Mouse (Mus musculus) liver, embryonic 14.5 days (tissue): ENCODE data around the gene Gm28230. TPM values are rescaled to one million over a fixed set of nuclear protein-coding genes. Genes with fewer than 3 reads are reported as not detected.

Source experiments
- ATAC-seq: fragments of 200-750 bp; cut with Nextera tagmentation; 2 replicates; pipeline ENCODE4 v1.8.0; 2017; ENCODE audit warnings: moderate number of reproducible peaks, mild to moderate bottlenecking, moderate library complexity; ENCODE audit not compliant: insufficient read depth
- DNase-seq, 3 experiments: peaks; one replicate each; pipeline ENCODE4 v3.0.0-alpha.2; 2012 to 2013; ENCODE audit warnings: low read depth in 3 of 3, low spot score in 3 of 3
- H3K27ac ChIP-seq: fragments of 300-500 bp; sonication (generic); 2 replicates; pipeline ENCODE4 v1.5.1; 2014; ENCODE audit warnings: moderate library complexity, mild to moderate bottlenecking, control low read depth, inconsistent platforms
- H3K27me3 ChIP-seq: fragments of 300-500 bp; sonication (generic); 2 replicates; pipeline ENCODE4 v1.6.1; 2014; ENCODE audit warnings: mild to moderate bottlenecking, low read length, moderate library complexity; ENCODE audit not compliant: control insufficient read depth, insufficient read depth
- H3K36me3 ChIP-seq: fragments of 300-500 bp; sonication (generic); replicated peaks from 2 replicates; pipeline ENCODE4 v1.6.1; 2014; ENCODE audit warnings: low read depth; ENCODE audit not compliant: control insufficient read depth, insufficient read depth
- H3K4me1 ChIP-seq, 2 experiments: fragments of 200-500 bp in 1 of 2; fragments of 300-500 bp in 1 of 2; sonication (generic) in 1 of 2; replicated peaks; 2 replicates each; pipeline ENCODE4 v1.6.1; 2012 to 2014; ENCODE audit warnings: antibody characterized with exemption in 1 of 2, inconsistent platforms in 1 of 2, low read length in 1 of 2; ENCODE audit not compliant: control insufficient read depth in 2 of 2, insufficient read depth in 2 of 2
- H3K4me2 ChIP-seq: fragments of 300-500 bp; sonication (generic); 2 replicates; pipeline ENCODE4 v1.6.1; 2014; ENCODE audit warnings: low read depth, mild to moderate bottlenecking, control low read depth, moderate library complexity
- H3K4me3 ChIP-seq, 2 experiments: fragments of 200-500 bp in 1 of 2; fragments of 300-500 bp in 1 of 2; sonication (generic) in 1 of 2; 2 replicates each; pipeline ENCODE4 v1.5.1; 2012 to 2014; ENCODE audit warnings: low read depth in 2 of 2, low read length in 2 of 2, mild to moderate bottlenecking in 2 of 2, control low read depth in 1 of 2, inconsistent platforms in 1 of 2, moderate library complexity in 1 of 2; ENCODE audit not compliant: insufficient read depth in 1 of 2
- H3K9ac ChIP-seq: fragments of 300-500 bp; sonication (generic); replicated peaks from 2 replicates; pipeline ENCODE4 v1.6.1; 2014; ENCODE audit warnings: mild to moderate bottlenecking, control low read depth, moderate library complexity
- H3K9me3 ChIP-seq: fragments of 300-500 bp; sonication (generic); 2 replicates; pipeline ENCODE4 v1.6.1; 2016; ENCODE audit warnings: low read length, mixed read lengths; ENCODE audit not compliant: control insufficient read depth
- CTCF ChIP-seq: IDR thresholded peaks from 2 replicates; pipeline ENCODE4 v1.5.1; 2016; ENCODE audit warnings: antibody characterized with exemption, low read depth, control low read depth
- EP300 ChIP-seq: IDR thresholded peaks from 2 replicates; pipeline ENCODE4 v1.6.1; 2016; ENCODE audit warnings: antibody characterized with exemption, low read depth
- WGBS: fragments of 180-500 bp; shearing (Covaris S2); extraction: QIAGEN DNeasy Blood & Tissue Kit; methylation state at CpG from one replicate; pipeline ENCODE4 v1.1.7; 2014; ENCODE audit not compliant: insufficient replicate concordance; 5-methylcytosine and 5-hydroxymethylcytosine counted together
- polyA plus RNA-seq, 2 experiments: library from polyadenylated mRNA; depleted of rRNA in 1 of 2; stranded (reverse) in 1 of 2; unstranded in 1 of 2; fragments of >200 nt; fragmentation: Nextera tagmentation in 1 of 2; extraction: Ambion mirVana in 1 of 2; gene quantifications; 2 replicates each; pipeline versions ENCODE4 v1.2.1 to v1.2.3; 2012 to 2014

Gene Gm28230
- polyA plus RNA-seq, 2 experiments, result not detected

DNA sequence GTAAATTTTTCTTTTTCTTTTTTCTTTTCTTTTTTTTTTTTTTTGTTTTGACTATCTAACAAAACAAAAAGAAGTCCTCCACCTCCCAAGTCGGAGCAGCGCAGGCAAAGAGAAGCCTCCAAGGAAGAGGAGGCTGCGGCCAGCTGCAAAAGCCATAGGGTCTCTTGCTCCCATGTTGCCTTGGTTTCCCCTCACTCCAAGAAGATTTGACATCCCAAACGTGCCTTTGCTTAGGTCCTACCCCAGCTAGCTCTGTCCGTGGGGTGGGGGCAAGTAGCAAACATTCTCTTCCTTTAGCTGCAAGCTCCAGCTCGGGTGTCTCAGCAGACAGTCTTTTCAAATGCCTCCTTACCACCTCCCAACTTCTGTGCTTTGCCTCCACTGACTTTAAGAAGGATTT lies 7.2 kb downstream of the Gm28230 start:
- H3K9ac ChIP-seq, result no peak overlapping the region
- no peaks in the 10 kb centered on the region for H3K9me3 ChIP-seq
- ATAC-seq (no peak), DNase-seq (no peak)
- peaks cover 99% of the 10 kb centered on the region for H3K27me3 ChIP-seq
- no peak overlapping the region for H3K4me3 ChIP-seq
- no peaks in the 10 kb centered on the region for H3K36me3 ChIP-seq
- H3K4me1 ChIP-seq, result no peaks in the 10 kb centered on the region
- no peak overlapping the region for H3K27ac ChIP-seq
- no peak overlapping the region for H3K4me2 ChIP-seq
- 2% methylated on average over 6 of the region's 6 CpGs for WGBS
- no peak for TF ChIP-seq EP300
- TF ChIP-seq CTCF, result no peak

DNA sequence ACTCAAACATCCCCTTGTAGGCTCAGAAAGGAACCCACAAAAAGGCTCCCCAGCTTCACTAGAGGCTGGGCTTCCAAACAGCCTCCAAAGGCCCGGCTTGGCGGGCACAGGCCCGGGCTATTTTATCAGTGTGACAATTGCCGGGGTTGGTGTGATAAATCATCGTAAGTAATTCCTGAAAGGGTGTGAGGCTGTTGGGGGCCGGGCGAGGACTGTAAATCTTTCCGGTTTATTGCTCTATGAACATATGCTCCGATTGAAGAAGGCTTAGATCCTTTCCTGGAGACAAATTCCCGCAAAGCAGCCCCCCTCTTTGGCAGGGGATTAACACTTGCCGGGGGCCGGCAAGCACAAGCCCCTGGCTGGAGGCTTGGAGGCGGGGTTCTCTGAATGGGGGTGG lies 7.9 kb downstream of the Gm28230 start:
- no peak for TF ChIP-seq EP300
- H3K36me3 ChIP-seq, result no peaks in the 10 kb centered on the region
- no peak for ATAC-seq
- no peak for DNase-seq
- no peaks in the 10 kb centered on the region for H3K9me3 ChIP-seq
- no peak overlapping the region for H3K4me2 ChIP-seq
- H3K4me1 ChIP-seq, result no peaks in the 10 kb centered on the region
- 5% methylated on average over 13 of the region's 13 CpGs for WGBS
- H3K4me3 ChIP-seq, result no peak overlapping the region
- H3K9ac ChIP-seq, result no peak overlapping the region
- H3K27me3 ChIP-seq, result peaks cover 99% of the 10 kb centered on the region
- no peak overlapping the region for H3K27ac ChIP-seq

DNA sequence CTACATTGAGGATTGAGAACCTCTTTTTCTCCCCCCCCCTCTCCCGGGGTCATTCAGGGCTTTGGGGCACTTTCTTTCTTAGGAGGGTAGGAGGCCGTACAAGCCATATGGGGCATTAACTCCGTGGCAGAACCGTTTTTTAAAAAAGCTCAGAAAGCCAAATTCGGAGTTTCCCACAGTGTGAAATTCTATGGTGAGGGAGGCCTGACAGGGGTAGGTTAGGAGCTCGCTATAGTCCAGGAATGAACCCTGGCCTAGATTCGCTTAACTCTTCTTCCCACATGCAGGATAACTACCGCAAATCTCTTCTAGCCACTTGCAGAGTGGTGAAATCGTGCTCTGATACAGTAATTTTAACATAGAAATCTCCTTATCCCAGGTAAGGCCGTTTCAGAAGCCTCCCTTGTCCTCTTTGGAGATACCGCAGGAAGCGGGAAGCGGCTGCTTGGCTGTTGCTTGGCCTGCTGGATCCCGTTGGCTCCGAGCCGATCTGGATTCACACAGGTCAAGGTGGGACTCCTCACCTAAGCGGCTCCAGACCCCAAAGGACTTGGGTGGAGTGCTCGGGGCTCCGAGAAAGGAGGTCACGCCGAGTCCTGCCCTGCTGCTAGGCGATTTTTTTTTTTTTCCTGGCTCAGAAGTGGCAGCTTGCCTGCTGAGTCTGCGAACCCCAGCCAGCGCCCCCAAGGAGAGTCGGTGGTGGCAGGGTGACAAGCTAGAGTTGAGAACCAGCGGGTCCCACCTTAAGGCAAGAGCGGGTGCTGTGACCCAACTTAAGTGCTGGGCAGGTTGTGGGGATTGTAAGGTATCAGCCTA lies 8.7 kb downstream of the Gm28230 start:
- ATAC-seq (no peak), DNase-seq (no peak)
- 8% methylated on average over 27 of the region's 27 CpGs for WGBS
- Histone ChIP-seq H3K4me1 (no peaks in the 10 kb centered on the region), H3K4me3 (no peak overlapping the region), H3K9me3 (no peaks in the 10 kb centered on the region), H3K27ac (no peak overlapping the region), H3K27me3 (peaks cover 100% of the 10 kb centered on the region), H3K4me2 (no peak overlapping the region), H3K36me3 (no peaks in the 10 kb centered on the region), H3K9ac (no peak overlapping the region)
- TF ChIP-seq EP300, result no peak
- TF ChIP-seq CTCF, result no peak

DNA sequence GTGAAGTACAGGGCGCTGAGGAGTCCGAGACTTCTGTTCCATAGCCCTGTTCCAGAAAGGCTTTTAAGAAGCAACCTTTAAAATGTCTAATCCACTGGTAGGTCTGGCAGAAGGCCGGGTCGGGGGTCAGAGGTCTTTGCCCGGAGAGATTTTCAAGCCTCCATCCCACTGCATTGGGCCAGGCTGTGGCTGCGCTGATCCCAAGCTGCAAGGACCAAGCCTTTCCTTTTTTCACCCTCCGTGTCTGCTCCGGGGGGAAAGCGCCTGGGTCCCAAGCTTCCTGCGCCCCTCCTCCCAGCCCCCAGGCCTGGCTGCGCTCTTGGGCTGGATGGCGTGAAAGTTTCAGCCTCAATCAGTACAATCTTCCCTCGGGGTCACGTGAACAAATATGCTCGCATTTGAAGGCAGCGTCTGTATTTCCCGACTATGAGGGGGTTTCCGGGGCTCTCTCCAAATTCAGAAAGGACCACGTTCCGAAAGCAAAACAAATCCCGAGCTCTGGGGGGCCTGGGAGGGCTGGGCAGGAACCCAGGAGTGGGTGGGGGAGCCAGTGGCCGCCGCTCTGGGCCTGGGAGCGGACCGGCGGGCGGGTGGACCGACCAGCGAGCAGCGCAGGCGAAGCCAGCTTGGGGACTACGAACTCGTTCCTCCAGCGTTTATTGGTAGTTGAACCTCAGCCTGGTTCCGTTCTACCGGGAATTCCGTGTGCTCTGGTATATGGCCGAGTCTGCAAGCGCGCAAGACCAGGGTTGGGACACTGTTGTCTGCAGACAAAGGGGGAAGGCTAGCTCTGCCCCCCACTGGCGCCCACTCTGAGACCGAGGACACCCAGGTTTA lies 9.5 kb downstream of the Gm28230 start:
- no peak overlapping the region for H3K4me3 ChIP-seq
- DNase-seq, result no peak
- ATAC-seq, result no peak
- no peaks in the 10 kb centered on the region for H3K9me3 ChIP-seq
- peaks cover 99% of the 10 kb centered on the region for H3K27me3 ChIP-seq
- H3K4me2 ChIP-seq, result no peak overlapping the region
- H3K9ac ChIP-seq, result no peak overlapping the region
- H3K4me1 ChIP-seq, result no peaks in the 10 kb centered on the region
- no peak for TF ChIP-seq EP300
- no peak for TF ChIP-seq CTCF
- H3K27ac ChIP-seq, result no peak overlapping the region
- 3% methylated on average over 42 of the region's 42 CpGs for WGBS
- H3K36me3 ChIP-seq, result no peaks in the 10 kb centered on the region
